Mouse (Mus musculus) midbrain, embryonic 14.5 days (tissue): Measurements from ENCODE around the gene Rpl32. TPM values are rescaled to one million over a fixed set of nuclear protein-coding genes. Genes with fewer than 3 reads are reported as not detected.
"Not testable (repeated sequence)": the region's sequence is repeated elsewhere in the genome, so short reads cannot be mapped to it uniquely, and the experiment has no call there.

Experiments
- ATAC-seq: fragments of 200-750 bp; cut with Nextera tagmentation; 2 replicates; pipeline ENCODE4 v1.8.0; 2017; ENCODE audit warnings: moderate number of reproducible peaks, moderate library complexity; ENCODE audit not compliant: low FRiP score, low TSS enrichment
- DNase-seq: peaks from one replicate; pipeline ENCODE4 v3.0.0-alpha.2; 2015
- H3K27ac ChIP-seq: fragments of 300-500 bp; sonication (generic); replicated peaks from 2 replicates; pipeline ENCODE4 v1.5.1; 2014; ENCODE audit warnings: mild to moderate bottlenecking, low read depth, low read length, moderate library complexity
- H3K27me3 ChIP-seq: fragments of 300-500 bp; sonication (generic); 2 replicates; pipeline ENCODE4 v1.6.1; 2014; ENCODE audit warnings: low read length, control low read depth, mixed read lengths; ENCODE audit not compliant: control insufficient read depth, insufficient read depth
- H3K36me3 ChIP-seq: fragments of 300-500 bp; sonication (generic); 2 replicates; pipeline ENCODE4 v1.6.1; 2014; ENCODE audit warnings: low read length, control low read depth; ENCODE audit not compliant: control insufficient read depth, insufficient read depth
- H3K4me1 ChIP-seq: fragments of 300-500 bp; sonication (generic); 2 replicates; pipeline ENCODE4 v1.6.1; 2014; ENCODE audit warnings: mild to moderate bottlenecking, antibody characterized with exemption, low read length, control low read depth; ENCODE audit not compliant: control insufficient read depth, insufficient read depth
- H3K4me2 ChIP-seq: fragments of 300-500 bp; sonication (generic); 2 replicates; pipeline ENCODE4 v1.6.1; 2014; ENCODE audit warnings: mild to moderate bottlenecking, low read length, moderate library complexity
- H3K4me3 ChIP-seq: fragments of 300-500 bp; sonication (generic); replicated peaks from 2 replicates; pipeline ENCODE4 v1.5.1; 2014; ENCODE audit warnings: low read depth, low read length
- H3K9ac ChIP-seq: fragments of 300-500 bp; sonication (generic); replicated peaks from 2 replicates; pipeline ENCODE4 v1.6.1; 2014; ENCODE audit warnings: mild to moderate bottlenecking, low read length, moderate library complexity
- H3K9me3 ChIP-seq: fragments of 300-500 bp; sonication (generic); 2 replicates; pipeline ENCODE4 v1.6.1; 2016; ENCODE audit warnings: low read length, control low read depth, mixed read lengths; ENCODE audit not compliant: control insufficient read depth
- WGBS: fragments of 180-500 bp; shearing (Covaris S2); extraction: QIAGEN DNeasy Blood & Tissue Kit; methylation state at CpG from one replicate; pipeline ENCODE4 v1.1.7; 2014; 5-methylcytosine and 5-hydroxymethylcytosine counted together
- polyA plus RNA-seq: library from polyadenylated mRNA; unstranded; fragments of >200 nt; fragmentation: Nextera tagmentation; extraction: Ambion mirVana; gene quantifications from 2 replicates; pipeline ENCODE4 v1.2.1, GENCODE M21; 2014

The Rpl32 gene
- polyA plus RNA-seq, 1 experiment from 2014 or later = 1,221 TPM

GRCm38 (mm10) chr6:115823850-115824464, 15.4 kb upstream of the Rpl32 start:
- not testable (repeated sequence) for H3K27me3 ChIP-seq, H3K4me3 ChIP-seq, H3K27ac ChIP-seq, H3K9ac ChIP-seq, H3K9me3 ChIP-seq, H3K4me1 ChIP-seq, H3K36me3 ChIP-seq
- peak overlapping the region; percentile 32 for H3K4me2 ChIP-seq
- WGBS = 5% methylated on average over 4 of the region's 11 CpGs
- DNase-seq (peak; percentile 75), ATAC-seq (peak; percentile 48; the same call in 1 of the 2 replicates)

- WGBS = 88% methylated on average over 8 of the region's 8 CpGs
- Histone ChIP-seq H3K27ac (no peak overlapping the region), H3K4me1 (no peaks in the 10 kb centered on the region), H3K4me3 (no peak overlapping the region), H3K9ac (no peak overlapping the region), H3K27me3 (no peaks in the 10 kb centered on the region), H3K4me2 (no peak overlapping the region), H3K36me3 (no peaks in the 10 kb centered on the region), H3K9me3 (no peaks in the 10 kb centered on the region)
- DNase-seq (no peak), ATAC-seq (no peak)
These were observed 12.9 kb upstream of the Rpl32 start for GRCm38 (mm10) chr6:115821216-115821993.

- ATAC-seq (no peak), DNase-seq (no peak)
- no peak overlapping the region for H3K27ac ChIP-seq
- no peak overlapping the region for H3K9ac ChIP-seq
- no peaks in the 10 kb centered on the region for H3K4me1 ChIP-seq
- H3K36me3 ChIP-seq = no peaks in the 10 kb centered on the region
- H3K9me3 ChIP-seq = no peaks in the 10 kb centered on the region
- H3K4me2 ChIP-seq = no peak overlapping the region
- H3K27me3 ChIP-seq = no peaks in the 10 kb centered on the region
- 72% methylated on average over 2 of the region's 2 CpGs for WGBS
- H3K4me3 ChIP-seq = no peak overlapping the region
These were observed 9.6 kb upstream of the Rpl32 start for GRCm38 (mm10) chr6:115818129-115818528.

- no peaks in the 10 kb centered on the region for H3K4me1 ChIP-seq
- no peaks in the 10 kb centered on the region for H3K27me3 ChIP-seq
- no peaks in the 10 kb centered on the region for H3K36me3 ChIP-seq
- DNase-seq = no peak
- ATAC-seq = no peak
- H3K27ac ChIP-seq = no peak overlapping the region
- H3K4me2 ChIP-seq = no peak overlapping the region
- no peak overlapping the region for H3K9ac ChIP-seq
- no peak overlapping the region for H3K4me3 ChIP-seq
- 79% methylated on average over 4 of the region's 4 CpGs for WGBS
- H3K9me3 ChIP-seq = no peaks in the 10 kb centered on the region
These were observed 6.5 kb upstream of the Rpl32 start for GRCm38 (mm10) chr6:115815041-115815440.

GRCm38 (mm10) chr6:115814104-115814503, 5.6 kb upstream of the Rpl32 start:
- Histone ChIP-seq H3K36me3 (no peaks in the 10 kb centered on the region), H3K27me3 (no peaks in the 10 kb centered on the region), H3K9me3 (no peaks in the 10 kb centered on the region), H3K9ac (no peak overlapping the region), H3K4me1 (no peaks in the 10 kb centered on the region), H3K4me2 (no peak overlapping the region), H3K27ac (no peak overlapping the region), H3K4me3 (no peak overlapping the region)
- peak; percentile 65 for DNase-seq
- 29% methylated on average over 4 of the region's 4 CpGs for WGBS
- ATAC-seq = no peak

GRCm38 (mm10) chr6:115811606-115812005, 3.1 kb upstream of the Rpl32 start:
- ATAC-seq (no peak), DNase-seq (no peak)
- Histone ChIP-seq H3K27ac (no peak overlapping the region), H3K36me3 (peaks cover 7% of the 10 kb centered on the region), H3K9ac (no peak overlapping the region), H3K4me2 (no peak overlapping the region), H3K4me3 (no peak overlapping the region), H3K4me1 (peaks cover 10% of the 10 kb centered on the region), H3K27me3 (no peaks in the 10 kb centered on the region), H3K9me3 (no peaks in the 10 kb centered on the region)
- WGBS = 72% methylated on average over 8 of the region's 8 CpGs

- peak overlapping the region; percentile 85 for H3K4me2 ChIP-seq
- peaks cover 41% of the 10 kb centered on the region for H3K36me3 ChIP-seq
- no peak for DNase-seq
- no peaks in the 10 kb centered on the region for H3K9me3 ChIP-seq
- WGBS = under 1% methylated on average over 22 of the region's 22 CpGs
- peak overlapping the region; percentile 96 for H3K27ac ChIP-seq
- peak overlapping the region; percentile 96 for H3K9ac ChIP-seq
- ATAC-seq = no peak
- peak overlapping the region; percentile 95 for H3K4me3 ChIP-seq
- peaks cover 13% of the 10 kb centered on the region for H3K4me1 ChIP-seq
- H3K27me3 ChIP-seq = no peaks in the 10 kb centered on the region
These were observed 405 bp downstream of the Rpl32 start for GRCm38 (mm10) chr6:115808196-115808487.

GRCm38 (mm10) chr6:115807464-115808195, 917 bp downstream of the Rpl32 start:
- peak; percentile 32 for DNase-seq
- ATAC-seq = no peak

More at GRCm38 (mm10) chr6:115807464-115808195, 917 bp downstream of the Rpl32 start:
- Histone ChIP-seq H3K4me2 (peak overlapping the region; percentile 85), H3K36me3 (peaks cover 47% of the 10 kb centered on the region), H3K4me3 (peak overlapping the region; percentile 95), H3K9ac (peak overlapping the region; percentile 96), H3K4me1 (peaks cover 13% of the 10 kb centered on the region), H3K27ac (peak overlapping the region; percentile 96), H3K27me3 (no peaks in the 10 kb centered on the region), H3K9me3 (no peaks in the 10 kb centered on the region)
- WGBS = 3% methylated on average over 15 of the region's 15 CpGs
